Mouse (Mus musculus): Measurements from ENCODE around the gene Wsb1. TPM values are rescaled to one million over a fixed set of nuclear protein-coding genes. Genes with fewer than 3 reads are reported as not detected.
A peak's percentile ranks its signal among the peaks of the same experiment; 100 is the strongest.

Gene Wsb1
- polyA plus RNA-seq, 1 experiment: 181 TPM

- no peaks in the 10 kb centered on the region for H3K4me1 ChIP-seq (ENCODE audit: control insufficient read depth, insufficient read depth, low read length)
- H3K4me3 ChIP-seq (ENCODE audit: insufficient read depth, low read length): no peak overlapping the region
- H3K27ac ChIP-seq (ENCODE audit: insufficient read depth, low read length): no peak overlapping the region
- TF ChIP-seq CTCF (IDR thresholded peaks at IDR 0.05; ENCODE audit: extremely low read depth, insufficient read depth, low read length) (no peak), POLR2A (IDR thresholded peaks at IDR 0.05; ENCODE audit: extremely low read depth, insufficient read depth, low read length) (no peak)
Measured at GRCm38 (mm10) chr11:79291651-79292050, 37.2 kb upstream of the Wsb1 start.

- Histone ChIP-seq H3K4me1 (ENCODE audit: control insufficient read depth, insufficient read depth, low read length) (no peaks in the 10 kb centered on the region), H3K27ac (ENCODE audit: insufficient read depth, low read length) (no peak overlapping the region), H3K4me3 (ENCODE audit: insufficient read depth, low read length) (no peak overlapping the region)
- no peak for TF ChIP-seq POLR2A (IDR thresholded peaks at IDR 0.05; ENCODE audit: extremely low read depth, insufficient read depth, low read length)
- peak; percentile 71 for TF ChIP-seq CTCF (IDR thresholded peaks at IDR 0.05; ENCODE audit: extremely low read depth, insufficient read depth, low read length)
Measured at GRCm38 (mm10) chr11:79290473-79290872, 36.0 kb upstream of the Wsb1 start.

GRCm38 (mm10) chr11:79288913-79289640 is 34.6 kb upstream of the Wsb1 start:
- H3K27ac ChIP-seq (ENCODE audit: insufficient read depth, low read length): no peak overlapping the region
- H3K4me1 ChIP-seq (ENCODE audit: control insufficient read depth, insufficient read depth, low read length): no peaks in the 10 kb centered on the region
- H3K4me3 ChIP-seq (ENCODE audit: insufficient read depth, low read length): no peak overlapping the region
- TF ChIP-seq CTCF (IDR thresholded peaks at IDR 0.05; ENCODE audit: extremely low read depth, insufficient read depth, low read length) (no peak), POLR2A (IDR thresholded peaks at IDR 0.05; ENCODE audit: extremely low read depth, insufficient read depth, low read length) (no peak)

- TF ChIP-seq POLR2A (IDR thresholded peaks at IDR 0.05; ENCODE audit: extremely low read depth, insufficient read depth, low read length): no peak
- TF ChIP-seq CTCF (IDR thresholded peaks at IDR 0.05; ENCODE audit: extremely low read depth, insufficient read depth, low read length): no peak
- Histone ChIP-seq H3K27ac (ENCODE audit: insufficient read depth, low read length) (no peak overlapping the region), H3K4me1 (ENCODE audit: control insufficient read depth, insufficient read depth, low read length) (no peaks in the 10 kb centered on the region), H3K4me3 (ENCODE audit: insufficient read depth, low read length) (no peak overlapping the region)
Measured at GRCm38 (mm10) chr11:79288278-79288843, 33.9 kb upstream of the Wsb1 start.

GRCm38 (mm10) chr11:79287447-79287846 is 33.0 kb upstream of the Wsb1 start:
- TF ChIP-seq POLR2A (IDR thresholded peaks at IDR 0.05; ENCODE audit: extremely low read depth, insufficient read depth, low read length) (no peak), CTCF (IDR thresholded peaks at IDR 0.05; ENCODE audit: extremely low read depth, insufficient read depth, low read length) (no peak)
- Histone ChIP-seq H3K4me3 (ENCODE audit: insufficient read depth, low read length) (no peak overlapping the region), H3K4me1 (ENCODE audit: control insufficient read depth, insufficient read depth, low read length) (no peaks in the 10 kb centered on the region), H3K27ac (ENCODE audit: insufficient read depth, low read length) (no peak overlapping the region)

- TF ChIP-seq CTCF (IDR thresholded peaks at IDR 0.05; ENCODE audit: extremely low read depth, insufficient read depth, low read length) (no peak), POLR2A (IDR thresholded peaks at IDR 0.05; ENCODE audit: extremely low read depth, insufficient read depth, low read length) (no peak)
- Histone ChIP-seq H3K27ac (ENCODE audit: insufficient read depth, low read length) (no peak overlapping the region), H3K4me3 (ENCODE audit: insufficient read depth, low read length) (no peak overlapping the region), H3K4me1 (ENCODE audit: control insufficient read depth, insufficient read depth, low read length) (no peaks in the 10 kb centered on the region)
Measured at GRCm38 (mm10) chr11:79286305-79286799, 31.9 kb upstream of the Wsb1 start.

- no peak overlapping the region for H3K27ac ChIP-seq (ENCODE audit: insufficient read depth, low read length)
- no peak for TF ChIP-seq CTCF (IDR thresholded peaks at IDR 0.05; ENCODE audit: extremely low read depth, insufficient read depth, low read length)
- TF ChIP-seq POLR2A (IDR thresholded peaks at IDR 0.05; ENCODE audit: extremely low read depth, insufficient read depth, low read length): no peak
- H3K4me1 ChIP-seq (ENCODE audit: control insufficient read depth, insufficient read depth, low read length): no peaks in the 10 kb centered on the region
- H3K4me3 ChIP-seq (ENCODE audit: insufficient read depth, low read length): no peak overlapping the region
Measured at GRCm38 (mm10) chr11:79283350-79284030, 29.0 kb upstream of the Wsb1 start.

GRCm38 (mm10) chr11:79281396-79281795 is 26.9 kb upstream of the Wsb1 start:
- Histone ChIP-seq H3K4me1 (ENCODE audit: control insufficient read depth, insufficient read depth, low read length) (no peaks in the 10 kb centered on the region), H3K4me3 (ENCODE audit: insufficient read depth, low read length) (no peak overlapping the region), H3K27ac (ENCODE audit: insufficient read depth, low read length) (no peak overlapping the region)
- TF ChIP-seq CTCF (IDR thresholded peaks at IDR 0.05; ENCODE audit: extremely low read depth, insufficient read depth, low read length) (no peak), POLR2A (IDR thresholded peaks at IDR 0.05; ENCODE audit: extremely low read depth, insufficient read depth, low read length) (no peak)

- H3K4me3 ChIP-seq (ENCODE audit: insufficient read depth, low read length): no peak overlapping the region
- TF ChIP-seq CTCF (IDR thresholded peaks at IDR 0.05; ENCODE audit: extremely low read depth, insufficient read depth, low read length): no peak
- no peak for TF ChIP-seq POLR2A (IDR thresholded peaks at IDR 0.05; ENCODE audit: extremely low read depth, insufficient read depth, low read length)
Measured at GRCm38 (mm10) chr11:79279732-79280405, 25.4 kb upstream of the Wsb1 start.

More at GRCm38 (mm10) chr11:79279732-79280405, 25.4 kb upstream of the Wsb1 start:
- Histone ChIP-seq H3K27ac (ENCODE audit: insufficient read depth, low read length) (no peak overlapping the region), H3K4me1 (ENCODE audit: control insufficient read depth, insufficient read depth, low read length) (no peaks in the 10 kb centered on the region)
